Mouse (Mus musculus): ENCODE measurements around the gene Dscaml1.

Dscaml1 gene

GRCm38 (mm10) chr9:45791456-45792142 is 365.2 kb downstream of the Dscaml1 start:
- no peak for DNase-seq

GRCm38 (mm10) chr9:45792235-45792634 is 365.8 kb downstream of the Dscaml1 start:
- no peak for DNase-seq

- no peak for DNase-seq
Observed at GRCm38 (mm10) chr9:45793697-45794096, 367.3 kb downstream of the Dscaml1 start.

- no peak for DNase-seq
Observed at GRCm38 (mm10) chr9:45795722-45796121, 369.3 kb downstream of the Dscaml1 start.

GRCm38 (mm10) chr9:45797271-45797670 is 370.8 kb downstream of the Dscaml1 start:
- no peak for DNase-seq

- DNase-seq, result no peak
Observed at GRCm38 (mm10) chr9:45798467-45799164, 372.2 kb downstream of the Dscaml1 start.

GRCm38 (mm10) chr9:45799402-45799801 is 373.0 kb downstream of the Dscaml1 start:
- no peak for DNase-seq

All from right cerebral cortex, postnatal 14 days (tissue).